Mouse (Mus musculus): Measurements from ENCODE around the gene Gjb6. TPM values are rescaled to one million over a fixed set of nuclear protein-coding genes. Genes with fewer than 3 reads are reported as not detected.

The Gjb6 gene
- total RNA-seq (2012; rRNA removed) (not detected in 2 replicates), total RNA-seq (2014; rRNA removed) (not detected in 2 replicates), polyA plus RNA-seq (2012; ENCODE audit: insufficient read length, low read depth) (not detected in 2 replicates)

- peaks cover 2% of the 10 kb centered on the region for H3K27me3 ChIP-seq (replicated peaks)
- DNase-seq (ENCODE audit: extremely low read depth) = no peak
- H3K9me3 ChIP-seq (replicated peaks; ENCODE audit: low read length) = no peaks in the 10 kb centered on the region
- H3K4me2 ChIP-seq (ENCODE audit: insufficient read depth, low read depth, poor library complexity, severe bottlenecking) = no peak within 1 kb of the TSS
- no peaks in the 10 kb centered on the region for H3K36me3 ChIP-seq (replicated peaks in 1 of 2; ENCODE audit: control insufficient read depth in 1 of 2, insufficient read depth in 1 of 2, low read length in 1 of 2)
- no peak within 1 kb of the TSS for H3K27ac ChIP-seq (ENCODE audit: insufficient read depth, low read depth)
- H3K9ac ChIP-seq (ENCODE audit: insufficient read depth, low read depth) = no peak within 1 kb of the TSS
- H3K79me2 ChIP-seq (replicated peaks; ENCODE audit: control insufficient read depth, extremely low read depth, insufficient read depth, poor library complexity, severe bottlenecking) = no peaks in the 10 kb centered on the region
- TF ChIP-seq TBP (conservative IDR thresholded peaks at IDR 0.05; ENCODE audit: low read depth, low read length) = no peak
- no peak for TF ChIP-seq POLR2AphosphoS2 (IDR thresholded peaks at IDR 0.05; ENCODE audit: low read depth, low read length)
- TF ChIP-seq SMC3 (IDR thresholded peaks at IDR 0.05; ENCODE audit: low read depth, low read length) = no peak
- no peak for TF ChIP-seq ZMIZ1 (IDR thresholded peaks at IDR 0.05; ENCODE audit: low read depth, low read length)
- no peak for TF ChIP-seq NELFE (IDR thresholded peaks at IDR 0.05; ENCODE audit: low read depth, low read length)
- no peak for TF ChIP-seq MAX (IDR thresholded peaks at IDR 0.05; ENCODE audit: low read length)
- TF ChIP-seq CHD2 (IDR thresholded peaks at IDR 0.05; ENCODE audit: low read length) = no peak
- no peak for TF ChIP-seq MYC (IDR thresholded peaks at IDR 0.05; ENCODE audit: low read depth, low read length)
- TF ChIP-seq ZC3H11A (IDR thresholded peaks at IDR 0.05; ENCODE audit: low read depth, low read length) = no peak
- TF ChIP-seq ZKSCAN1 (IDR thresholded peaks at IDR 0.05; ENCODE audit: borderline replicate concordance, low read depth, low read length) = no peak
- TF ChIP-seq SIN3A (IDR thresholded peaks at IDR 0.05; ENCODE audit: low read length) = no peak
- TF ChIP-seq USF1 (IDR thresholded peaks at IDR 0.05; ENCODE audit: low read depth, low read length) = no peak
- TF ChIP-seq EP300 (IDR thresholded peaks at IDR 0.05; ENCODE audit: low read length) = no peak
- no peak for TF ChIP-seq RAD21 (IDR thresholded peaks at IDR 0.05; ENCODE audit: low read depth, low read length)
- TF ChIP-seq USF2 (conservative IDR thresholded peaks at IDR 0.05; ENCODE audit: low read depth, low read length) = no peak
- TF ChIP-seq UBTF (IDR thresholded peaks at IDR 0.05; ENCODE audit: low read depth, low read length) = no peak
- TF ChIP-seq CTCF (conservative IDR thresholded peaks at IDR 0.05 in 1 of 2, IDR thresholded peaks at IDR 0.05 in 1 of 2; ENCODE audit: low read depth in 2 of 2, low read length in 2 of 2) = no peak
- TF ChIP-seq MAFK (IDR thresholded peaks at IDR 0.05; ENCODE audit: insufficient replicate concordance, low read length) = no peak
- no peak for TF ChIP-seq ETS1 (conservative IDR thresholded peaks at IDR 0.05; ENCODE audit: low read depth, low read length)
- TF ChIP-seq JUN (IDR thresholded peaks at IDR 0.05; ENCODE audit: insufficient read depth, low read depth, low read length) = no peak
- H3K4me3 ChIP-seq (replicated peaks in 1 of 3; ENCODE audit: low read depth in 2 of 3, low read length in 2 of 3, poor library complexity in 1 of 3) = no peak within 1 kb of the TSS
- in situ Hi-C loops (cut with MboI; ENCODE audit: low pct_ligation_motif_present, low pct_unique_long_range_greater_than_20kb, low sequenced_read_pairs) = no loop called here
- dilution Hi-C loops (cut with MboI; ENCODE audit: extremely low pct_ligation_motif_present, extremely low pct_unique_long_range_greater_than_20kb, low sequenced_read_pairs) = no loop called here
- no peaks in the 10 kb centered on the region for H3K4me1 ChIP-seq (ENCODE audit: control insufficient read depth in 1 of 2, insufficient read depth in 2 of 2)
Measured at GRCm38 (mm10) chr14:57133161-57133661, at the start of gene Gjb6. Gjb6 (minus strand) TSS chr14:57133611.

GRCm38 (mm10) chr14:57165493-57165892 is 32.1 kb upstream of the Gjb6 start:
- H3K27me3 ChIP-seq (replicated peaks) = peaks cover 1% of the 10 kb centered on the region

More at GRCm38 (mm10) chr14:57165493-57165892, 32.1 kb upstream of the Gjb6 start:
- Histone ChIP-seq H3K4me1 (ENCODE audit: control insufficient read depth in 1 of 2, insufficient read depth in 2 of 2) (0 out of 4 replicates have a peak, but pooled peaks cover 0 to 7% of the 10 kb centered on the region in 2 experiments), H3K27ac (ENCODE audit: insufficient read depth, low read depth) (no peak overlapping the region), H3K4me3 (replicated peaks in 1 of 3; ENCODE audit: low read depth in 2 of 3, low read length in 2 of 3, poor library complexity in 1 of 3) (no peak overlapping the region), H3K4me2 (ENCODE audit: insufficient read depth, low read depth, poor library complexity, severe bottlenecking) (no peak overlapping the region), H3K36me3 (replicated peaks in 1 of 2; ENCODE audit: control insufficient read depth in 1 of 2, insufficient read depth in 1 of 2, low read length in 1 of 2) (no peaks in the 10 kb centered on the region), H3K9me3 (replicated peaks; ENCODE audit: low read length) (no peaks in the 10 kb centered on the region), H3K9ac (ENCODE audit: insufficient read depth, low read depth) (no peak overlapping the region), H3K79me2 (replicated peaks; ENCODE audit: control insufficient read depth, extremely low read depth, insufficient read depth, poor library complexity, severe bottlenecking) (no peaks in the 10 kb centered on the region)
- in situ Hi-C loops (cut with MboI; ENCODE audit: low pct_ligation_motif_present, low pct_unique_long_range_greater_than_20kb, low sequenced_read_pairs) = no loop called here
- no peak for DNase-seq (ENCODE audit: extremely low read depth)
- dilution Hi-C loops (cut with MboI; ENCODE audit: extremely low pct_ligation_motif_present, extremely low pct_unique_long_range_greater_than_20kb, low sequenced_read_pairs) = no loop called here
- TF ChIP-seq PAX5 (IDR thresholded peaks at IDR 0.05; ENCODE audit: low read length) (no peak), GABPA (IDR thresholded peaks at IDR 0.05; ENCODE audit: insufficient replicate concordance, low read depth, low read length) (no peak), NRF1 (IDR thresholded peaks at IDR 0.05; ENCODE audit: low read depth, low read length) (no peak), CTCF (conservative IDR thresholded peaks at IDR 0.05 in 1 of 2, IDR thresholded peaks at IDR 0.05 in 1 of 2; ENCODE audit: low read depth in 2 of 2, low read length in 2 of 2) (no peak), EP300 (IDR thresholded peaks at IDR 0.05; ENCODE audit: low read length) (no peak), CHD1 (IDR thresholded peaks at IDR 0.05; ENCODE audit: low read depth, low read length) (no peak), SIN3A (IDR thresholded peaks at IDR 0.05; ENCODE audit: low read length) (no peak), BHLHE40 (IDR thresholded peaks at IDR 0.05; ENCODE audit: low read depth, low read length) (no peak), HCFC1 (IDR thresholded peaks at IDR 0.05; ENCODE audit: low read depth, low read length) (no peak), MEF2A (IDR thresholded peaks at IDR 0.05; ENCODE audit: borderline replicate concordance, low read depth, low read length) (no peak), UBTF (IDR thresholded peaks at IDR 0.05; ENCODE audit: low read depth, low read length) (no peak), POLR2A (IDR thresholded peaks at IDR 0.05; ENCODE audit: low read depth, low read length) (no peak), CHD2 (IDR thresholded peaks at IDR 0.05; ENCODE audit: low read length) (no peak), RAD21 (IDR thresholded peaks at IDR 0.05; ENCODE audit: low read depth, low read length) (no peak), MAZ (IDR thresholded peaks at IDR 0.05; ENCODE audit: low read depth, low read length) (no peak), MAX (IDR thresholded peaks at IDR 0.05; ENCODE audit: low read length) (no peak), IRF4 (IDR thresholded peaks at IDR 0.05; ENCODE audit: low read depth, low read length) (no peak), ZKSCAN1 (IDR thresholded peaks at IDR 0.05; ENCODE audit: borderline replicate concordance, low read depth, low read length) (no peak), RCOR1 (conservative IDR thresholded peaks at IDR 0.05; ENCODE audit: low read depth, low read length) (no peak)

Measured in CH12.LX (cell line).